Mouse (Mus musculus): Measurements from ENCODE around the gene Kcnj8. TPM values are rescaled to one million over a fixed set of nuclear protein-coding genes. Genes with fewer than 3 reads are reported as not detected.

The Kcnj8 gene
- total RNA-seq (2021) = 10 to 100 TPM; 20.7 to 21.4 TPM
- long read RNA-seq, experiment 1, transcript Kcnj8-202 (3 exons, 2,548 nt) = major isoform, 37 of 50 reads
- long read RNA-seq, experiment 1, partial matches to known transcripts = 0 of 50 reads
- long read RNA-seq, experiment 1, other reads (novel, unspliced or antisense) = 10 of 50 reads
- long read RNA-seq, experiment 2, transcript Kcnj8-202 (3 exons, 2,548 nt) = major isoform, 49 of 66 reads
- long read RNA-seq, experiment 2, partial matches to known transcripts = 5 of 66 reads
- long read RNA-seq, experiment 2, other reads (novel, unspliced or antisense) = 10 of 66 reads

DNA sequence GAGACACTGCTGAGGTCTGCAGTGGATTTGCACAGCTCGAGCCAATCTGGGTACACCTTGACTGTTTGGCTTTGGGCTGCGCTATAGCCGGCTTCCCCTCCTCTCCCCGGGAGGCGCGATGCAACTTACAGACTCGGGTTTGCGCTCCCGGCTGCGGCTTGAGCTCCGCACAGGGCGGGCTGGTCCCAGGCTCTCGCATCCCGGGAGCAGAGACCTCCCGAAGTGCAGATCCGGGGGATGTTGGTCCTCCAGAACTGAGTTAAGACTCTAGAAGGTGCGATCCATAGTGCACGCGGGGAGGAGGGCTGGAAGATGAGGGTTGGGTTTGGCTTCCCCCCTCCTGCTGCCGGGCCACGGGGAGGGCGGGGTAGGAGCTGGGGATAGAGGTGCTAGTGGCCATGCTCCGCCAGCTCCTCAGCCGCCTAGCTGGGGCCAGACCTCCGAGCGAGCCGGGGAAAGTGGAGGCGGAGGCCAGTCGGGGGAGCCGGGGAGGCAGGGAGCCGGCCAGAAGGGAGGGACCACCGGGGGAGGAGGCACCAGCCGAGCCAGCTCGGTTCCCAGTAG is at the start of gene Kcnj8:
Gene Kcnj8, minus strand, starts transcription at position 560 of the 564 bp plus-strand sequence.
- DNase-seq = peak; percentile 83
- intact Hi-C loops (cut with DNase I; ENCODE audit: low total_unique reads) = no loop called here

- peak; percentile 17 for DNase-seq
- intact Hi-C loops (cut with DNase I; ENCODE audit: low total_unique reads) = no loop called here
Observed at GRCm38 (mm10) chr6:142616659-142617058, 45.2 kb upstream of the Kcnj8 start.

DNA sequence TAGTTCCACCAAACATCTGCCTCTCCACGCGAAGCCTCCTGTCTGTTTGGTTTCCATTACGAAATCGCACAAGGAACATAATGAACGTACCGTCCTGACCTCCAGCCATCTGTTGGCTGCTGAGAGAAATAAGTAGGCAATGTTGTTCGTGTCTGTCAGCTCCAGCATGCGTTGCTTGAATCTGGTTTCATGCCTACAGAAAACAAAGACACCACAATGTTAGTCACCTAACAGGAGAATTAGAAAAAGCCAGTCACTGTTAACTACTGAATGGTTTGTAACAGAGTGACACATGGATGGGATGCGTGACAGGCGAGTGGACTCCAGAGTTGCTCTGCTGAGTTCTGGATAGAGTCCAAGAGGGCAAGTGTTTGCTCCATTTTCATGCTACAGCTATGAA is 42.9 kb upstream of the Kcnj8 start:
- intact Hi-C loops (cut with DNase I; ENCODE audit: low total_unique reads) = no loop called here
- no peak for DNase-seq

- no peak for DNase-seq
- intact Hi-C loops (cut with DNase I; ENCODE audit: low total_unique reads) = no loop called here
Observed at GRCm38 (mm10) chr6:142612366-142612765, 41.0 kb upstream of the Kcnj8 start.

DNA sequence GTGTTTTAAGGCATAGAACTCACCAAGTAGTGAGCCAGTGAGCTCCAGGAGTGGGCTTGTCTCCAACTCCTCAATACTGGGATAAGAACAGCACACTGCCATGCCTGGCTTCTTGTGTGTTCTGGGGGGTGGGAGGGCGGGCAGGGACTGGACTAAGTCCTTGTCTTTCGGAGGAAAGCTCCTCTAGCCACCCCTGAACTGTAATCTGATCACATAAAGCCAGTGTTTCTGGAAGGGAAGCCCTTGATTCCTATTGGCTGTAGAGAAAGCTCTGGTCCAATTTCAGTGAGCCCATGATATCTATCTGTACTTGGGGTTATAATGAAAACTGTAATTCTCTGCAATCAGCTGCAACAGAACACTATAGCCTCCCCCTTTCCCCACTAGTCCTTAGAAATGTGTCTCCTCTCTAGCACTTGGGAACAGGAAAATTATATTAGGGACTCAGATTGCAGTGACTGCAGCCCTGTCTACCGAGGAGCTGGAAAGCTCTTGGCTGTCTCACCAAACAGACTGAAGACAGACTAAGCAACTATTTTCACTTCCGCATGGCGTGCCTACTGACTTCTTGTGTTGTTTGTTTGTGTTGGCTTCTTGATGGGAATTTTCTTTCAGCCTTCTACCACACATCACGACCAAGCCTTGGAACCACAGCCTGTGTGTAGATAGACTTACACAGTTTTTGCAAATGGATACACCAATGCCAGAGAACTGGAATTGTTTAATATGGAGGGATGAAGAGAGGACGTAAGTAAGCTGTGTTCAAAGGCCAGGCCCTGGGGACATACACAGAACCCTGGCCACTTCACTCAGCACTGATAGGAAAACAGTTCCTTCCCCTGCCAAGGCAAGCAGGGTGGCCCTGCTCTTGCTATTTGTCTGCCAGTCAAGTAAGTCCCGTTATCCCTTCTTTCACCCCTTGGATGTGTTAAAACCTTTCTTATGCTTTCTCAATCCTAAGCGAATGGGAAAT is 38.3 kb upstream of the Kcnj8 start:
- intact Hi-C loops (cut with DNase I; ENCODE audit: low total_unique reads) = no loop called here
- DNase-seq = no peak

DNA sequence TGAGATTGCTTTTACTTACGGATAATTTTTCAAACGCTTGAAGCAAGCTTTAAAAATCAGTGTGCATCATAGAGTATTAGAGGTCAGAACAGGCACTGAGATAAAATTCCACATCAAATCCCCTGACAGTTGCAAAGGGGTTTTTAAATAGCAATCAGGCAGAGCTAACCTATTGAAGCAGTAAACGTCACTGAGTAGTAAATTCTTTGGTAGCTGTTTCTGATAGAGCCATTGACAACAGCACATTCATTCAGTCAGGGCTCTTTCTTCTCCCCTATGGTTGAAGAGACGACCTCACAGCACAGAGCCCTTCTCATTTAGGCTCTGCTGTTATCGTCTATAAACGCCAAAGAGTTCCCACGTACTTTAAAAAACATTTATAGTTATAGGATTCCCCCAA is 35.7 kb upstream of the Kcnj8 start:
- intact Hi-C loops (cut with DNase I; ENCODE audit: low total_unique reads) = no loop called here

GRCm38 (mm10) chr6:142602772-142603171 is 31.4 kb upstream of the Kcnj8 start:
- no peak for DNase-seq
- intact Hi-C loops (cut with DNase I; ENCODE audit: low total_unique reads) = no loop called here

More for the DNA sequence above, 35.7 kb upstream of the Kcnj8 start:
- no peak for DNase-seq

GRCm38 (mm10) chr6:142578831-142579230 is 7.4 kb upstream of the Kcnj8 start:
- intact Hi-C loops (cut with DNase I; ENCODE audit: low total_unique reads) = no loop called here
- no peak for DNase-seq

DNA sequence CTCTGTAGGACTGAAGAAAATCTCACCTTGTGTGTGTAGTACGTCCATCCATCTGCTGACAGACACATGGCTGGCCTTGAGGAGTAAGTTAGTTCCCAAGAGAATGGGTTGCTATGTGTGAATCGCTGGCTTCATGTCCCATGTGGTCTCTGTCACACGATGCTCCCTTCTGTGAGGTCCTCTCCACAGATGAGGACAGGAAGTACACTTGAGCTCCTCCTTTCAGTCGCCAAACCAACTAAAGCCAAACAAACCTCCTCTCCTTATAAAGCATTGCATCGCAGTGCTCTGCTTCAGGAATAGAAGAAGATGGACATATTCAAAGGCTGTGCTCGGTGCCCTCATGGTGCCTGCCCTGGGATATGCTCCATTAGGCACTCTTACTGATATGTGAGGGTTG is 6.4 kb upstream of the Kcnj8 start:
- intact Hi-C loops (cut with DNase I; ENCODE audit: low total_unique reads) = no loop called here
- DNase-seq = no peak

DNA sequence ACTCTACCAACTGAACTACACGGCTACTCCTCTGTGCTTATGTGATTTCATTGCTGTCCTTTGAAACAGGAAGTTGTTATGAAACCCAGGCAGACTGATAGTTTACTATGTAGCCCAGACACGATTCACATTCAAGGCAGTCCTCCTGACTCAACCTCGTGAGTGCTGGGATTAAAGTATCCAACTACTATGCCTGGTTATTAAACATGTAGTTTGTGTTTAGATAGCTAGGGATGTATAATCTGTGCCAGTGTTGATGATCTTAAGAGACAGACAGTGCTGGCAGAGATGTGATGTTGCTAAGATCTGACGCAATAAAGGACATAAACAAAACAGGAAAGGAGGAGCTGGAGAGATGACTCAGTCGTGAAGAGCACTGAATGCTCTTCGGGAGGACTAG is 1.5 kb upstream of the Kcnj8 start:
- no peak for DNase-seq
- intact Hi-C loops (cut with DNase I; ENCODE audit: low total_unique reads) = no loop called here

GRCm38 (mm10) chr6:142571629-142572360 is 381 bp upstream of the Kcnj8 start:
- intact Hi-C loops (cut with DNase I; ENCODE audit: low total_unique reads) = no loop called here
- no peak for DNase-seq

GRCm38 (mm10) chr6:142570046-142570770 is 1.2 kb downstream of the Kcnj8 start:
- intact Hi-C loops (cut with DNase I; ENCODE audit: low total_unique reads) = no loop called here
- DNase-seq = no peak

GRCm38 (mm10) chr6:142568713-142569357 is 2.6 kb downstream of the Kcnj8 start:
- intact Hi-C loops (cut with DNase I; ENCODE audit: low total_unique reads) = no loop called here
- no peak for DNase-seq

GRCm38 (mm10) chr6:142567452-142567851 is 4.0 kb downstream of the Kcnj8 start:
- no peak for DNase-seq
- intact Hi-C loops (cut with DNase I; ENCODE audit: low total_unique reads) = no loop called here

GRCm38 (mm10) chr6:142564746-142565145 is 6.7 kb downstream of the Kcnj8 start:
- no peak for DNase-seq
- intact Hi-C loops (cut with DNase I; ENCODE audit: low total_unique reads) = no loop called here

DNA sequence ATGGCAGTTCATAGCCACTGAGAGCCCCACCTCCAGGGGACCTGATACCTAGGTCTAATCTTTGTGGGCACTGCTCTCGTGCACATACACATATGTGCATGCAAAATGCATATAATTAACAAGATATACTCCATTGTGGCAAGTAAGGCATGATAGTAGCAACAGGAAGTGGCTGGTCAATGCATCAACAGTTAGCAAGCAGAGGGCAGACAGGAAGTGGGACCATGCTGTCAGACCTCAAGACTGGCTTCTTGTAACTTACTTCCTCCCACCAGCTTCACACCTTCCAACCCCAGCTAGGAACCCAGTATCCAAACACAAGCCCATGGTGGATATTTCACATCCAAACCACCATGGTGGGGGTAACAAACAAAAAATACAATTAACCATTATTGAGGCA is 10.3 kb downstream of the Kcnj8 start:
- intact Hi-C loops (cut with DNase I; ENCODE audit: low total_unique reads) = no loop called here
- no peak for DNase-seq

GRCm38 (mm10) chr6:142558772-142559679 is 12.4 kb downstream of the Kcnj8 start:
- intact Hi-C loops (cut with DNase I; ENCODE audit: low total_unique reads) = no loop called here
- no peak for DNase-seq

DNA sequence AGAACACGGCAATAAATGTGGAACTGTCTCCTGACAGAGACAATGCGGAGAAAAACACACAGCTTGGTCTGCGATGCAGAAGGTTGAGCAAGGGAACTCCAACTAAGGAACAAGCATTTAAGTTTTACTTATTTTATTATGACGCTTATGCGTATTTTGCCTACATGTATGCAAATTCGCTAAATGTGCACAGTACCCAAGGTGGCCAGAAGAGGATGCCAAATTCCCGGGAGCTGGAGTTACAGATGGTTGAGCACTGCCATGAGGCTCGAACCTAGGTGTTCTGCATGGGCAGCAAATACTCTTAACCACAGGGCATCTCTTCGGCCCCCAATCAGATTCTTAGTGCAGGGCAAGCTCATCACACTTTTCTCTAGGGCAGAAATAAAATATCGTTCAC is 13.3 kb downstream of the Kcnj8 start:
- intact Hi-C loops (cut with DNase I; ENCODE audit: low total_unique reads) = no loop called here
- no peak for DNase-seq

Data from gastrocnemius, postnatal 14 days (tissue).